Mouse (Mus musculus) small intestine, adult 2 months (tissue): Measurements from ENCODE around the gene Sec24c.

ENCODE experiments used
- CTCF ChIP-seq: fragments of 200-500 bp; IDR thresholded peaks from 2 replicates; pipeline ENCODE4 v1.5.1; 2012; ENCODE audit warnings: low read depth, mild to moderate bottlenecking, control low read depth, inconsistent platforms, low read length, moderate library complexity, mixed read lengths; ENCODE audit not compliant: insufficient replicate concordance, insufficient read length; ENCODE audit errors: extremely low read depth
- POLR2A ChIP-seq: fragments of 200-500 bp; IDR thresholded peaks from 2 replicates; pipeline ENCODE4 v1.6.1; 2012; ENCODE audit warnings: low read depth, mild to moderate bottlenecking, control low read depth, inconsistent platforms, low read length, moderate library complexity

DNA sequence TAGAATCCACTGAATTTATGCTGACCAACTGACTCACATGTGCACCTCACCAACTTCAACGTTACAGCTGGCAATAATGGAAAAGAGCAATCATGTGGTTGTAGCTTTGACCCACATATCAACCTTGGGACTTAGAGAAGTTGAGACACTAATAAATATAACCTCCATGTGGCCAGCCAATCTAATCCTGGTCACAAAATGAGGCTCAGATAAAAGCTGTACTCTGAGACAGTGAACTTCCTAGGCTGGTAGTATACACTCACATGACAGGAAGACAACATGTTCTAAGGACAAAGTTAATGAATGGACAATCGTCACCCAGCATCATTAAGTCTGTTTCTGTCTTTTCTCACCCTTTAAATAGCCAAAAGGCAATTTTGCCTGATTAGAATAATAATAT lies 47.7 kb upstream of the Sec24c start:
- TF ChIP-seq CTCF (no peak), POLR2A (no peak)
